Mouse (Mus musculus): Measurements from ENCODE around the gene Ugt1a8.
"Not testable (repeated sequence)": the region's sequence is repeated elsewhere in the genome, so short reads cannot be mapped to it uniquely, and the experiment has no call there.

Gene Ugt1a8

GRCm38 (mm10) chr1:88222216-88222615, 134.6 kb downstream of the Ugt1a8 start:
- DNase-seq (ENCODE audit: low spot score) = no peak

GRCm38 (mm10) chr1:88223011-88223515, 135.4 kb downstream of the Ugt1a8 start:
- not testable (repeated sequence) for DNase-seq (ENCODE audit: low spot score)

GRCm38 (mm10) chr1:88223591-88223990, 136.0 kb downstream of the Ugt1a8 start:
- no peak for DNase-seq (ENCODE audit: low spot score)

GRCm38 (mm10) chr1:88224029-88224776, 136.6 kb downstream of the Ugt1a8 start:
- no peak for DNase-seq (ENCODE audit: low spot score)

GRCm38 (mm10) chr1:88225301-88225700, 137.7 kb downstream of the Ugt1a8 start:
- DNase-seq (ENCODE audit: low spot score) = not testable (repeated sequence)

GRCm38 (mm10) chr1:88225741-88226140, 138.1 kb downstream of the Ugt1a8 start:
- DNase-seq (ENCODE audit: low spot score) = no peak

GRCm38 (mm10) chr1:88226670-88227379, 139.2 kb downstream of the Ugt1a8 start, which contains the start of gene Mroh2a:
Mroh2a (plus strand) TSS chr1:88226986.
- DNase-seq (ENCODE audit: low spot score) = no peak

- no peak for DNase-seq (ENCODE audit: low spot score)
Measured at GRCm38 (mm10) chr1:88227482-88227881, 139.9 kb downstream of the Ugt1a8 start.

GRCm38 (mm10) chr1:88228121-88228520, 140.5 kb downstream of the Ugt1a8 start:
- DNase-seq (ENCODE audit: low spot score) = no peak

- no peak for DNase-seq (ENCODE audit: low spot score)
Measured at GRCm38 (mm10) chr1:88229566-88229965, 142.0 kb downstream of the Ugt1a8 start.

- no peak for DNase-seq (ENCODE audit: low spot score)
Measured at GRCm38 (mm10) chr1:88229986-88230385, 142.4 kb downstream of the Ugt1a8 start.

- no peak for DNase-seq (ENCODE audit: low spot score)
Measured at GRCm38 (mm10) chr1:88230421-88230820, 142.8 kb downstream of the Ugt1a8 start.

GRCm38 (mm10) chr1:88230981-88231802, 143.6 kb downstream of the Ugt1a8 start:
- DNase-seq (ENCODE audit: low spot score) = no peak

GRCm38 (mm10) chr1:88231803-88232499, 144.3 kb downstream of the Ugt1a8 start:
- DNase-seq (ENCODE audit: low spot score) = no peak

- DNase-seq (ENCODE audit: low spot score) = no peak
Measured at GRCm38 (mm10) chr1:88232664-88233380, 145.2 kb downstream of the Ugt1a8 start.

- DNase-seq (ENCODE audit: low spot score) = no peak
Measured at GRCm38 (mm10) chr1:88233421-88234247, 146.0 kb downstream of the Ugt1a8 start.

GRCm38 (mm10) chr1:88234248-88234610, 146.6 kb downstream of the Ugt1a8 start:
- DNase-seq (ENCODE audit: low spot score) = no peak

- DNase-seq (ENCODE audit: low spot score) = no peak
Measured at GRCm38 (mm10) chr1:88234646-88235045, 147.0 kb downstream of the Ugt1a8 start.

GRCm38 (mm10) chr1:88235046-88235893, 147.7 kb downstream of the Ugt1a8 start:
- DNase-seq (ENCODE audit: low spot score) = no peak
